Mouse (Mus musculus): ENCODE measurements around the gene Kcnk6. TPM values are rescaled to one million over a fixed set of nuclear protein-coding genes. Genes with fewer than 3 reads are reported as not detected.
A peak's percentile ranks its signal among the peaks of the same experiment; 100 is the strongest.

Kcnk6 gene
- total and polyA plus RNA-seq, 3 experiments = 1.4 to 5.2 TPM; not detected in 1

- no peak for TF ChIP-seq ZKSCAN1 (IDR thresholded peaks at IDR 0.05; ENCODE audit: low read depth, low read length)
- TF ChIP-seq EP300 (IDR thresholded peaks at IDR 0.05; ENCODE audit: low read depth in 1 of 2, low read length in 2 of 2) = no peak
- no peak for TF ChIP-seq TCF12 (IDR thresholded peaks at IDR 0.05; ENCODE audit: low read depth, low read length)
- no peak for TF ChIP-seq HCFC1 (IDR thresholded peaks at IDR 0.05; ENCODE audit: low read depth, low read length)
- TF ChIP-seq UBTF (IDR thresholded peaks at IDR 0.05; ENCODE audit: borderline replicate concordance, insufficient read depth, low read depth, low read length) = no peak
- TF ChIP-seq USF2 (IDR thresholded peaks at IDR 0.05; ENCODE audit: borderline replicate concordance in 1 of 2, insufficient read depth in 1 of 2, low read depth in 1 of 2, low read length in 2 of 2) = no peak
- TF ChIP-seq SIN3A (IDR thresholded peaks at IDR 0.05; ENCODE audit: low read length) = no peak
- TF ChIP-seq TBP (IDR thresholded peaks at IDR 0.05; ENCODE audit: low read depth, low read length) = 0 out of 2 replicates have a peak, but pooled peaks have one; percentile 29
Observed at GRCm38 (mm10) chr7:29178106-29178505, 54.2 kb downstream of the Kcnk6 start (continued).

- Histone ChIP-seq H3K4me1 (ENCODE audit: control insufficient read depth in 1 of 2, insufficient read depth in 2 of 2, low read length in 2 of 2) (peaks cover 0 to 11% of the 10 kb centered on the region in 2 experiments; a peak in 2 of 4 replicates), H3K79me2 (ENCODE audit: control insufficient read depth, insufficient read depth, low read length, poor library complexity) (no peaks in the 10 kb centered on the region), H3K4me3 (ENCODE audit: control insufficient read depth in 1 of 2, insufficient read depth in 1 of 2, low read depth in 2 of 2, low read length in 2 of 2) (no peak overlapping the region), H3K36me3 (ENCODE audit: control insufficient read depth in 1 of 2, insufficient read depth in 2 of 2, low read length in 2 of 2) (no peaks in the 10 kb centered on the region; a peak in 2 of 4 replicates), H3K27me3 (ENCODE audit: control insufficient read depth in 1 of 2, insufficient read depth in 2 of 2, low read length in 2 of 2) (no peaks in the 10 kb centered on the region), H3K9ac (ENCODE audit: control insufficient read depth, low read depth, low read length, poor library complexity, severe bottlenecking) (no peak overlapping the region), H3K27ac (ENCODE audit: control insufficient read depth, low read depth, low read length) (no peak overlapping the region), H3K9me3 (replicated peaks; ENCODE audit: insufficient read depth, low read length) (no peaks in the 10 kb centered on the region)
- TF ChIP-seq UBTF (IDR thresholded peaks at IDR 0.05; ENCODE audit: borderline replicate concordance, insufficient read depth, low read depth, low read length) (no peak), BHLHE40 (IDR thresholded peaks at IDR 0.05; ENCODE audit: borderline replicate concordance, low read depth, low read length) (no peak), RAD21 (IDR thresholded peaks at IDR 0.05; ENCODE audit: low read depth, low read length) (no peak), MAZ (IDR thresholded peaks at IDR 0.05; ENCODE audit: low read depth, low read length) (no peak), USF2 (IDR thresholded peaks at IDR 0.05; ENCODE audit: borderline replicate concordance in 1 of 2, insufficient read depth in 1 of 2, low read depth in 1 of 2, low read length in 2 of 2) (no peak), CHD2 (IDR thresholded peaks at IDR 0.05; ENCODE audit: low read length) (no peak), MAFK (IDR thresholded peaks at IDR 0.05; ENCODE audit: borderline replicate concordance, low read depth, low read length) (no peak), MYB (IDR thresholded peaks at IDR 0.05; ENCODE audit: low read depth, low read length) (no peak), POLR2AphosphoS5 (IDR thresholded peaks at IDR 0.05; ENCODE audit: borderline replicate concordance, low read depth, low read length) (no peak), ZC3H11A (IDR thresholded peaks at IDR 0.05; ENCODE audit: low read depth, low read length) (no peak), CTCF (IDR thresholded peaks at IDR 0.05 in 2 of 3, conservative IDR thresholded peaks at IDR 0.05 in 1 of 3; ENCODE audit: control insufficient read depth in 1 of 3, insufficient read depth in 1 of 3, low read depth in 2 of 3, low read length in 3 of 3, poor library complexity in 1 of 3, severe bottlenecking in 1 of 3) (no peak), E2F4 (IDR thresholded peaks at IDR 0.05; ENCODE audit: borderline replicate concordance, low read depth, low read length) (no peak), CHD1 (IDR thresholded peaks at IDR 0.05; ENCODE audit: low read depth, low read length) (no peak)
- DNase-seq (ENCODE audit: low read depth, low spot score) = no peak
Observed at GRCm38 (mm10) chr7:29172390-29173016, 59.8 kb downstream of the Kcnk6 start.

Other genes with a start within 250 kb of the Kcnk6 start
- 0.16 and 0.27 TPM in 2 replicates for gene Ryr1, start 107.3 kb downstream of the Kcnk6 start, total RNA-seq (2012; rRNA removed)
- under 1 TPM in 1 of 2 experiments, not detected in 1; 0.54 TPM for gene Ryr1, start 107.3 kb downstream of the Kcnk6 start, polyA plus RNA-seq (2012; ENCODE audit: insufficient read depth in 1 of 2, insufficient read length in 2 of 2, low read depth in 1 of 2, low replicate concordance in 2 of 2, missing spikeins in 1 of 2)
- gene Rasgrp4, start 97.7 kb downstream of the Kcnk6 start, total RNA-seq (2012; rRNA removed) = 0.46 and 0.56 TPM in 2 replicates
- gene Rasgrp4, start 97.7 kb downstream of the Kcnk6 start, polyA plus RNA-seq (2012; ENCODE audit: insufficient read depth in 1 of 2, insufficient read length in 2 of 2, low read depth in 1 of 2, low replicate concordance in 2 of 2, missing spikeins in 1 of 2) = 1 to 10 TPM in 1 of 2 experiments, not detected in 1; 1.9 TPM
- 11.2 and 14.3 TPM in 2 replicates for gene Fam98c, start 76.3 kb downstream of the Kcnk6 start, total RNA-seq (2012; rRNA removed)
- gene Fam98c, start 76.3 kb downstream of the Kcnk6 start, polyA plus RNA-seq (2012; ENCODE audit: insufficient read depth in 1 of 2, insufficient read length in 2 of 2, low read depth in 1 of 2, low replicate concordance in 2 of 2, missing spikeins in 1 of 2) = 10 to 100 TPM in 1 of 2 experiments, not detected in 1; 32.0 TPM
- gene Ggn, start 62.3 kb downstream of the Kcnk6 start, total RNA-seq (2012; rRNA removed) = 0.07 and 0.19 TPM in 2 replicates
- gene Ggn, start 62.3 kb downstream of the Kcnk6 start, polyA plus RNA-seq (2012; ENCODE audit: insufficient read depth in 1 of 2, insufficient read length in 2 of 2, low read depth in 1 of 2, low replicate concordance in 2 of 2, missing spikeins in 1 of 2) = 1 to 10 TPM in 1 of 2 experiments, not detected in 1; 1.0 TPM
- gene Spred3, start 62.1 kb downstream of the Kcnk6 start, total RNA-seq (2012; rRNA removed) = 0.42 and 0.62 TPM in 2 replicates
- gene Spred3, start 62.1 kb downstream of the Kcnk6 start, polyA plus RNA-seq (2012; ENCODE audit: insufficient read depth in 1 of 2, insufficient read length in 2 of 2, low read depth in 1 of 2, low replicate concordance in 2 of 2, missing spikeins in 1 of 2) = 1 to 10 TPM in 1 of 2 experiments, not detected in 1; 3.9 TPM
- 159 and 169 TPM in 2 replicates for gene Psmd8, start 51.8 kb downstream of the Kcnk6 start, total RNA-seq (2012; rRNA removed)
- 100 to 1,000 TPM in 1 of 2 experiments, not detected in 1; 196 TPM for gene Psmd8, start 51.8 kb downstream of the Kcnk6 start, polyA plus RNA-seq (2012; ENCODE audit: insufficient read depth in 1 of 2, insufficient read length in 2 of 2, low read depth in 1 of 2, low replicate concordance in 2 of 2, missing spikeins in 1 of 2)
- gene Catsperg1, start 18.5 kb downstream of the Kcnk6 start, total RNA-seq (2012; rRNA removed) = 0.20 and 0.23 TPM in 2 replicates
- gene Catsperg1, start 18.5 kb downstream of the Kcnk6 start, polyA plus RNA-seq (2012; ENCODE audit: insufficient read depth in 1 of 2, insufficient read length in 2 of 2, low read depth in 1 of 2, low replicate concordance in 2 of 2, missing spikeins in 1 of 2) = under 1 TPM in 1 of 2 experiments, not detected in 1; 0.31 TPM
- 88.6 and 94.8 TPM in 2 replicates for gene Yif1b, start 5.8 kb upstream of the Kcnk6 start, total RNA-seq (2012; rRNA removed)
- gene Yif1b, start 5.8 kb upstream of the Kcnk6 start, polyA plus RNA-seq (2012; ENCODE audit: insufficient read depth in 1 of 2, insufficient read length in 2 of 2, low read depth in 1 of 2, low replicate concordance in 2 of 2, missing spikeins in 1 of 2) = 100 to 1,000 TPM in 1 of 2 experiments, not detected in 1; 143 TPM
- gene 2200002D01Rik, start 16.0 kb upstream of the Kcnk6 start, total RNA-seq (2012; rRNA removed) = 3.8 and 5.4 TPM in 2 replicates
- gene 2200002D01Rik, start 16.0 kb upstream of the Kcnk6 start, polyA plus RNA-seq (2012; ENCODE audit: insufficient read depth in 1 of 2, insufficient read length in 2 of 2, low read depth in 1 of 2, low replicate concordance in 2 of 2, missing spikeins in 1 of 2) = under 1 TPM in 1 of 2 experiments, not detected in 1; 0.85 TPM
- gene Spint2, start 49.4 kb upstream of the Kcnk6 start, total RNA-seq (2012; rRNA removed) = 71.9 and 78.1 TPM in 2 replicates
- 100 to 1,000 TPM in 1 of 2 experiments, not detected in 1; 131 TPM for gene Spint2, start 49.4 kb upstream of the Kcnk6 start, polyA plus RNA-seq (2012; ENCODE audit: insufficient read depth in 1 of 2, insufficient read length in 2 of 2, low read depth in 1 of 2, low replicate concordance in 2 of 2, missing spikeins in 1 of 2)
- gene Ppp1r14a, start 56.8 kb upstream of the Kcnk6 start, total RNA-seq (2012; rRNA removed) = 3.8 and 3.9 TPM in 2 replicates
- gene Ppp1r14a, start 56.8 kb upstream of the Kcnk6 start, polyA plus RNA-seq (2012; ENCODE audit: insufficient read depth in 1 of 2, insufficient read length in 2 of 2, low read depth in 1 of 2, low replicate concordance in 2 of 2, missing spikeins in 1 of 2) = 1 to 10 TPM in 1 of 2 experiments, not detected in 1; 7.1 TPM
- 8.4 and 10.2 TPM in 2 replicates for gene Dpf1, start 71.4 kb upstream of the Kcnk6 start, total RNA-seq (2012; rRNA removed)
- gene Dpf1, start 71.4 kb upstream of the Kcnk6 start, polyA plus RNA-seq (2012; ENCODE audit: insufficient read depth in 1 of 2, insufficient read length in 2 of 2, low read depth in 1 of 2, low replicate concordance in 2 of 2, missing spikeins in 1 of 2) = 10 to 100 TPM in 1 of 2 experiments, not detected in 1; 17.3 TPM